Mouse (Mus musculus): ENCODE measurements around the gene Apopt1.

Apopt1 gene

DNA sequence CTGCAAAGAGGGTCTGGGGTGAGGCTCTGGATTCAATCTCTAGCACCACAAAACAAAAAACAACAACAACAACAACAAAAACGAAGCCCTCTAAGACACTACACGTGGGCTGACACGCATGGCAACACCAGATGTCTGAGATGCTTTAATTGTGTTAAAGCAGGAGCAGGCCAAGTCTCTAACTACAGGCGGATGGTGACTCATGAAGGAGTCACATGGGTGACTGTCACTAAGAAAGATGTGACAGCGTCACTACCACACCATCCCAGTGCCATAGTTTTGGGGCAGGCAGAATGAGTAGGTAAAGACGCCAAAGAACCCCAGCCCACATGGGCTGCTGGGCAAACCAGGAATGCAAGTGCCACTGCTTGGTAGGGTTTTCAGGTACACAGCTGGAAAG is 39.4 kb downstream of the Apopt1 start:
- no peak for DNase-seq

DNA sequence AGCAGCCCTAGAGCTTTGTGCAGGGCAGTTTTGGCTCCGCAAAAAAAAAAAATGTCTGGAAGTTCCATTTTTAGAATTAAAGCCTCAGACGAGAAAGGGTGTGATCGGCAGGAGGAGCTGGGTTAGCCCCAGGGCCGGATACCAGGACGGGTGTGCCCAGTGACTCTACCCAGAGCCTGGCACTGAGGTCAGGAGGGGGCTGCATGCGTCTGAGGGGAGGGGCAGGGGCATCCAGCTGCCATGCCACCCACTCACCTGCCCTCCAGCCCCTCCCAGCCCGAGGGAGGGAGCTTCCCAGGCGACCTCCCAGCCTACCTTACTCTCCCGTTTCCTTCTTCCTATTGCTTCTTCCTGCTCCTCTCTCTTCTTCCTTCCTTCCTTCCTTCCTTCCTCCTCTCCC is 40.3 kb downstream of the Apopt1 start:
- DNase-seq, result no peak

DNA sequence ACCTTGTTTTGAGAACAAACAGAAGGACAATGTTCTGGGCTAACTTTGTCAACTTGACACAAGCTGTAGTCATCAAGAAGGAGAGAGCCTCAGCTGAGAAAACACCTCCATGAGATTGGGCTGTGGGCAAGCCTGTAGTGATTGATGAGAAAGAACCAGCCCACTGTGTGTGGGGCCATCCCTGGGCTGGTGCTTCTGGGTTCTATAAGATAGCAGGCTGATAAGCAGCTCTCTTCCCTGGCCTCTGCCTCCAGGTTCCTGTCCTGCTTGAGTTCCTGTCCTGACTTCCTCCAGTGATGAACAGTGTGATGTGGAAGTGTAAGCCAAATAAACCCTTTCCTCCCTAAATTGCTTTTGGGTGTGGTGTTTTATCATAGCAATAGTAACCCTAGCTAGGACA is 41.6 kb downstream of the Apopt1 start:
- no peak for DNase-seq

DNA sequence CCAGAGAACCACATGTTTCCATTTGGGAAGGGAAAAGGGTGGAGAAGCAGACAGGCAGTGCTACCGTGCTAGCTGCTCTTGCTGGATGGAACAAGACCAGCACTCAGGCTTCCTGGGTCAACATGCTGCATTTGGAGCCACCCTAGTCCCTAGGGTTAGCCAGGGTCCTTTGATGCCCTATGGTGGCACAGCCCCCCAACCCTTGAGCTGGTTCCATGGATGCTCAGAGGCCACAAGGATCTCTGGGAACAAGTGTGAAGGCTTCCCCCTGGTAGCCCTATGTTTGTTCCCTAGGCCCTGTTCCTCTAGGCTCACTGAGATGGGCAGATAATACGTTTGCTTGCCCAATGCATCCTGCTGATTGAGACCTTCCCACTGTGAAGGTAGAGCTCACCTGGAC is 42.2 kb downstream of the Apopt1 start:
- no peak for DNase-seq

DNA sequence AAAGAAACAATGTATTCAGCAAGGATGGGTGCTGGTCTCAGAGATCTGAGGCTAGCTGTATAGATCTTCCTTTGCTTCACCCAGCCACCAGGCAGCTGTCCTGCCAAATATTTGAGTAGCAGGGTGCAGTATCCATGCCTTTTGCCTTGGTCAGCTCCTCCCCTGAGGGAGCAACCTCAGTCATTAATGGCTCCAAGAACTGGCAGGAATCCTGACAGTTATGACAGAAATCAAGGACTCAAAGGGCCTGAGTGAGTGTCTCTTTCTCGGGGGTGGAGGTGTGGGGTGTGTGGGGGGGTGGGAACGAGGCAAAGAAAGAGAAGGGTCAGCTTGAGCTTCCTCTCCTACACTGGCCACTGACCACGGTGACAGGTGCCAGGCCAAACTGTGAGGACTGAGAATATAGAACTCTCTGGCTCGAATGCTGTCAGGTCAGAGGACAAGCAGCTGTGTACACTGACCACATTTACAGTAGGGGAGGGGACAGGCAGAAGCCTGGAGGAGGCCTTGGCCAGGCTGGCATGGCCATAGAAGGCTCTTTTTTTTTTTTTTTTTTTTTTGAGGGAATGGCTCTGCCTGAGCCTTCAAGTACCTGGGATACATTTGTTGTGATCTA is 43.1 kb downstream of the Apopt1 start:
- no peak for DNase-seq

DNA sequence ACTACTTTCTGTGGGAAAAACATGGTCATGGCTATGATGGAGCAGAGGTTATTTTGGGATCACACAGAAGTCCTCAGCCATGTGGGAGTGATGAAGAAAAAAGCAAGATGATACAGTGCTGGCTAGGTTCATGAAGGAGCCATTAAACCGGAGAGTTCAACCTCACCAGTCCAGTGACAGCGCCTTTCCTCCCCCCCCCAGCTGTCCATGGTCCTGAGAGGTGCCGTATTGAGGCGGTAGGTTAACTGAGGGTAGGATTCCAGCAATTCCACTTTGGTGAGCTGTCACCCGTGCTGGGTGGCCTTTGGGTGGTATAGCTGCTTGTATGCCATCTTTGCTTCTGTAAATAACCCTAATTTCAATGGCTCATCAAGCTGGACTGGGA is 43.6 kb downstream of the Apopt1 start:
- no peak for DNase-seq

DNA sequence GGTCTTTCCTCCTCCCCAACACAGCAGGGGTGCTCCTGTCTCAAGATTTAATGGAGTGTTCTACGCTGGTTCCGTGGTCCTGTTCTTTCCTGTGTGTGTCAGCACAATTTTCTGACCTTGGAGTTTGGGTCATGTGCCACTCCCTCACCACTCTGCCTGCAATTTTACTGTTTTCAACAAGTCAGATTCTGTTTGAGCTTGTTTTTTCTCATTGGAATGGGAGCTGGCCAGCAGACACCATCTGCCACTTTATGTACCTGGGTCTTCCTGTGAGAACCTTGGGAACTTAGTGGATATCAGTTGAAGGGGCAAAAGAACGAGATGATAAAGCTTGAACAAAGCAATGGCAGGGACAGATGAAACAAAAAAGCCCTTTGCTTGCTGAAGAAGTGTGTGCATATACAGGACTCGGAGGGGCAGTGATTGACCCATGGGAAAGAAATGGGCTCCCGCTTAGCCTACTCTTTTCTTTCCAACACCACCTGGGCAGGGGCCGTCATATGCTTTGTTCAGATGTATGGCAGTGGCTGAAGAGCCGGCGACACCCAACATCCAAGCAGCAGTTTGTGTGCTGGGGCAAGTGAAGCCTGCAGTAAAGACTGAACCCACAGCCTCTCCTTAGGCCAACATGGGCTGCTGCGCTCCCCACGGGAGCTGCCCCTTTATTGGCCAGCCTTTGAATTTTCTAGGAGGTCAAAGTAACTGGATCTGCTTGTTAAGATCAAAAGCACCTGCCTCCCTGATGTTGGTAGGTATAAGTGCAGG is 44.7 kb downstream of the Apopt1 start:
- DNase-seq, result no peak

DNA sequence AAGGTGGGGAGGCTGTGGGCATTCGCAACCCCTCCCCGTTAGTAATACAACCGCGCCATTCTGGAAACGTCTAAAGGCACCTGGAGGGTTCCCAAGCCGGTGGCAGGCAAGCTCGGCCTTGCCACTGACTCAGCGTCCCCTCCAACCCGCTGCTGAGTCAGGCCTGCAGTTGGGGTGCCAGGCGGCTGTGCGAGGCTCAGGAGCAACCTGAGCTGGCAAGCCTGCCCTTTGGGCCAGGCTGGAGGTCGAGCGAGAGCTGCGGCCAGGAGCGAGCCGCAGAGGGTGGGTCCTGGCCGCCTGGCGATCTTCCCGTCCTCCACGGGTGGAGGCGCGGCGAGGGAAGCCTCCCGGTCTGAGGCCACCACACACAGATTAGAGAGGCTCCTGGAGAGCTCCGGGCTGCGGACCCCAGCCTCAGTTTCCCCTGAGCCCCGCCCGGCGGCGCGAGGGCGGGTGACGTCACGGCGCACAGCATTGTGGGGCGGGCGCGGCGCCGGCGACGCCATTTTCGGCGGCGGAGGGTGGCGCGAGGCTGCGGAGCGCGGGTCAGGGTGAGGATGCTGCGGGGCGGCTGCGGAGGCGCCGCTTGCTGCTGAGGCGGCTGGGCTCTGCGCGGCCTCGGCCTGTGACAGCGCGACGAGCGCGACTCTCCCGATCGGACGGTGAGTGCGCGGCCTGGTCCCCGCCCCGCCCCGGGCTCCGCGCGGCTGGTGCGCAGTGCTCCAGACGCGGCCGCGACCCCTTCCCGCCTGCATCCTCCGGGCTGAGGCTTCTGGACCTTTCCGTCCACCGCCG is 45.5 kb downstream of the Apopt1 start, which contains the start of gene Klc1:
Klc1 (plus strand) TSS at position 469 of the 795 bp plus-strand sequence.
- DNase-seq, result peak; percentile 56

DNA sequence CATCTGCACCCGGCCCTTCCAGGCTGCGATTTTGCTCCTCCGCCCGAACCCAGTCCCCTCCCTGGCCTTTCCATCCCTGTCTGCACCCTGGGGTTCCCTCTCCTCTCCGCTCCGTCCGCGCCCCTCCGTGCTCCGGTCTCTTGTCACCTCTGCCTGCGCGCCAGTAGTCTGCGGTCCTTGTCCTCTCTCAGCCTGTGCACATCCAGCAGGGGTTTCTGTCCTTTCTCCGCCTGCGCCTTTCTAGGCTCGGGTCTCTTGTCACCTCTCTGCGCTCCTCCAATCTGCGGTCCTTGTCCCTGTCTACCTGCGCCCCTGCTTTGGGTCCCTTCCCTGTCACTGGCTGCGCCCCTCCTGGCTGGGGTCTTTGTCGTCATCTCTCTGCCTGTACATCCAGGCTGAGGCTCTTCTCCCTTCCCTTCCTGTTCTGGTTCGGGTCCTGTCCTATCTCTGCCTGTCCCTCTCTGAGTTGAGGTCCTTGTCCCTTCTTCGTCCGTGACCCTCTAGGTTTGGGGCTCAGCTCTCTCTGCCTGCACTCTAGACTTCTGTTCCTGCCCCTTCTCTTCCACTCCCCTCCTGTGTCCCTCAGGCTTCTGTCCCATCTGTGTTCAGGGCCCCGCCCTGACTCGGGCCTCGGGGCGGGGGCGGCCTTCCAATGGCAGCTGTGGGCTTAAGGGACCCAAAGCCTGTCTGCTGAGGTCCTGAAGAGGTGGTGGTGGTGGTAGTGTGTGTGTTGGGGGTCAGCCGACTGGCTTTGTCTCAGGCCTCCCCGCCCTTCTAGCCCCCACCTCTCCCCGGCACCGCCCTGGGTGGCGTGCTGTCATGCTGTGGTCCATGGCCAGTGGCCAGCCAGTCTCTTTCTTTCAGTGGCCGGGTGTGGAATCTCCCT is 46.4 kb downstream of the Apopt1 start:
- DNase-seq, result peak; percentile 49

DNA sequence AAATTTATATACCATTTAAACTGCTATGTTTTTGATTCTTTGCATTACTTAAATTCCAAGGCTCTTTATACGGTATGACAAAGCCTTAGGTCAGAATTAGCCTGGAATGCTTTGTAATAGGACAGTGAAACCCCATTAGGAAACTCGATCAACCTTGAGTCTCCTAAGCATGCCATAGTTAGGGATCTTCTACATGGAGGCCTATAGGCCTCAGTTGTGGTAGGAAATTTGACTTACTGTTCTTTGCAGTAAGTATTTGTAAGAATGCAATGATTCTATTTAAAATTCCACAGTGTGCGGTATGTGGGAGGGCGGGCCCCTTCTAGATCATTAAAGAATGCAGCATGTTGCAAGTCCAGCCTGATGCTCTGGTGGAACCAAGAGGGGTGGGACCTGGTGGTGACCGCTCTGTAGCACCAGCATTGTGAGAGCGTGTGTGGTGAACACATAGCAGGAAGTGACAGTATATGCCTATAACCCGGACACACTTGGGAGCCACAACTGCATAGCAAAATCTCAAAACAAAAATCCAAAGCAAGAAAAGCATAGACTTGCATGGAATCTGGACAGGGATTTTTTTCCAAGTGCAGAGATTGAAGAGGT is 47.3 kb downstream of the Apopt1 start:
- DNase-seq, result no peak

DNA sequence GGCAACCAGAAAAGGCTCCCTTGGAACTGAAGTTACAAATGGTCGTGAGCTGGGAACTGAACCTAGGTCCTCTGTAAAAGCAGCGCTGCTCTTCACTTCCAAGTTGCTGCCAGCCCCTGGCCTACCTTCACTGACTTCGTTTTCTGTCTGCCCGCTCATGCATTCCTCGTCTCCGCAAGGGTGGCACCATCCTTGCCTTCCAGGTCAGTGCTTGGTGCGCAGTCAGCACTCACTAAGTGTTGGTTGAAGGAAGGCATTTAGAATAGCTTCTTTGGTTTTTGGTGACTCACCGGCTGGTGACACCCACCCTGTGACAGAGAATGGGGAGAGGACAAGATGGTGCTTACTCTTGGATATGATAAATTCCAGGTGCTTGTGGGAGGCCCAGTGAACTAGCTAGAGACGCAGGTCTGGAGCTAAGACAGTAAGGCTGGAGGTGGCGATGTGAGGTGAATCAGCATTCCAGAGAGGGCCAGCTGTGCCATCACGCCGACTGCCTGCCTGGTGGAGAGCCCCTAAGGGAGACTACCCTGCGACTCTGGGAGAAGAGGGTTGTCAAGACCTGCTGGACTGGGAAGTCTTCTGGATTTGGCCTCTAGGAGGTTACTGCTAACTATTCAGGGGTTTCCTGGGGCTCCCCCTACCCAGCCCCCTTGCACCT is 49.7 kb downstream of the Apopt1 start:
- no peak for DNase-seq

DNA sequence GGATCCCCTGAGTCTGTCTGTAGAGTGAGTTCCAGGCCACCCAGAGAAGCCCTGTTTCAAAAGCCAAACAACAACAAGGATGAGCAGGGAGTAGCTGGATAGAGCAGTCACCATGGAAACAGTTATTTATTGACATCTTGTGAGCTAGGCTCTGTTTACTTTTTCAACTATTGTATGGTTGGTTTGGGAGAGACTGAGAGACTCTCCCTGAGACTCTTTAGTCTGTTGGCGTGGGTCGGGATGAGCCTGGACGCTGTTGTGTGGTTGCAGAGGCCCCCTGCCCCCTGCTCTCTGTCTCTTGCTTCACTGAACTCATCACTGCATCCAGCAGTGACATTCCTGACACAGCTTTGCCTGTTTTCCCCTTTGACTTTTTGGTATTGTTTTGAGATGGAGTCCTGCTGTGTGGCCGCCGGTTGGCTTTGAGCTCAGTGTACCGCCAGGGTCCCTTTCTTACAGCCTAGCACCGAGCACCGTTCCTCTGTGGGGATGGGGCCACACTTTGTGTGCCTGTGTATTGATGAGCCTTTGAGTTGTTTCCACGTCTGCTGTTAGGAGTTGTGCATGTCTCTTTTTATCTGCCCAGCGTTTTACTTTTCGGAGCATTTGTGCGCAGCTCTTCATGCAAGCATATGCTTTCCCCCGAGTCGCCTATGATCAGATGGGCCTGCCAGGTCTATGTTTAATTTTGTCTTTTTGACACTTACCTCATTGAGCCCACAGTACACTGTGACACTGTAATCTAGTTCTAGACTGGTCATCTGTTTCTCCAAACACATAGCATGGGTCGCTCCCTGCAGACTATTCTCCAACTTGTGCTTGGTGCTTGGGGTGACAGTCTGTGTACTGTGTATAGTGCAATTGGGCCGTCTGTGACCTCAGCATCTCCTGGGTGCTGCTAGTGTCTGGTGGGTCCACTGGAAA is 53.5 kb downstream of the Apopt1 start:
- no peak for DNase-seq

DNA sequence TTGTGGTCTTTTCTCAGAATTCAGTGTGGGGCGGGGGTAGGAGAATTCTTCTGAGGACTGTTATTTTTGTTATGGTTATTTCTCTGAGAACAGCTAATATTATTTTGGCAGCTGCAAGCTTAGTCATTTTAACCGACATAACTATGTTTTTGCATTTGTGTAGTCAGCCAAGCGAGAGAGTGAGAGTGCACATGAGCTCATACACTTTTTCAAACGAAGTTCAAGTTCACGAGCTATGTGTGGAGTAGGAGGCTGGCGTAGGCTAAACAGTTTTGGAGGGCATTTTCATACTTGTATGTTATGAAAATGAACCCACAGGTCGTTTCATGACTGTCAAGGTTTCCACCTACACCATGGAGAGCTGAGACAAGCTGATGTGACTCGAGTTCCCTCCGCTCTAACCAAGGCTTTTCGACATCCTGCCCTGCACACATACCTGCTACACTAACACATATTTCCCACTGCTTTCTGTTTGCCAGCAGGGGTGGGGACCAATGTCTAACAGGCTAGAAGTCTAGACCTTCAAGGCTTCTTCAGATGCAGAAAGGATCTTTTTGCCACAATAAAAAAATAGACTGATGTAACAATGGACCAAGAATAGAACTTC is 55.4 kb downstream of the Apopt1 start:
- no peak for DNase-seq

DNA sequence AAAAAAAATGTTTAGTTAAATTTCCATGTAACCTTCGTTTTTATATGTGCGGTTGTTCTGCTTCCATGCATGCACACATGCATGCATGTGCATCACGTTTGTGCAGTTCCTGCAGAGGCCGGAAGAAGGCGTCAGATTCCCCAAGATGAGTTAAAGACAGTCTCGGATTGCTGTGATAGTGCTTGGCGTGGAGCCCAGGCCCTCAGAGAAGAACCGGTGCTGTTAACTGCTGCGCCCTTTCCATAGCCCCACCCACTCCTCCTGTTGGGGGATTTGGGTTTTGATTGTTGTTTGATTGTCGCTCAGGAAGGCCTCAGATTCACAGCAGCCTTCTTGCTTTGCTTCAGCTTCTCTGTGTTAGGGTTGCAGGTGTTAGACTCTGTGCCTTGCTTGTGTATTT is 56.2 kb downstream of the Apopt1 start:
- DNase-seq, result peak; percentile 33

DNA sequence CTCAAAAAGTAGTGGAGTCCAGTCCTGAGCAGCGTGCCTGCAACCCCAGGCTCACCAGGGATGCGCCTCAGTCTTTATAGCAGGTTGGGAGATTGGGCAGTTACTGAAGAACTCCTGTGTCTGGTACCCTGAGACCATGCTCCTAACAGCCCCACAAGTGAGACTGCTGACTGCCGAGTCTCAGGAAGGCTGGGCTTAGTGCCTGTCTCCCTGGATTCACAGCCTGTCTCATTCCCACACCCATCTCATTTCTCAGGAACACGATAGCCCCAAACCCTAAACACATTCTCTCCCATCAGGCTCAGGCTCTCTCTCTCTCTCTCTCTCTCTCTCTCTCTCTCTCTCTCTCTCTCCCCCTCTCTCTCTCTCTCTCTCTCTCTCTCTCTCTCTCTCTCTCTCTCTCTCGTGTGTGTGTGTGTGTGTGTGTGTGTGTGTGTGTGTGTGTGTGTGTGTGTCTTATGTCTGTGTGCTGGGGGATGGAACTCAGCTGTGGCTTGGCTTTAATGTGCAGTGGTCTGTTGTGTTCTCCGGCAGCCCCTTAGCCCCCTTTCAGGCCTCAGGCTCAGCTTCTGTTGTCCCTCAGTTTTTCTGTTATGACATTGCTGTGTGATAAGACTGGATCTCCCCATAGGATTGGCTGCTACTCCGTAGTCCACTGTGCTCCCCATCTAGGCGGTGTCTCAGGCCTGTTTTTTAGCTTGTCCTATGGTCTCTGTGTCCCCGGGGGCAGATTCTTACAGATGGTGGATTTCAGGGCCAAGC is 56.9 kb downstream of the Apopt1 start:
- no peak for DNase-seq

DNA sequence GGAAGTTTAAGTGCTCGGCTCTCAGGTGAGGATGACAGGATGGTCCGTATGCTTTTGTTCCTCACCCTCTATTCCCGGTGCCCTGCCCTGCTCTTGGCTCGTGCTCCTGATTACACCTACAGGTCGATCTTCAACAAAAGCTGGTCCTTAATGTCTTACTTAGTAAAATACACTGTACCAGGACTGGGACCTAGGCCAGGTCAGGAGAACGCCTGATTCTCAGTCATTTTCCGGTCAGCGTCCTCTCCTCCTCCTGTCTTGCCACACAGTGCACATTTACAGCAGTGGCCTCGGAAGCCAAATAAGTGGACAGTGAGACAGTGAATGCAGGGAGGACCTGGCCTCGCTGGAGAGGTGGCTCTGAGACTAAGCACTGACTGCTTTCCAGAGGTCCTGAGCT is 57.6 kb downstream of the Apopt1 start:
- DNase-seq, result peak; percentile 32

DNA sequence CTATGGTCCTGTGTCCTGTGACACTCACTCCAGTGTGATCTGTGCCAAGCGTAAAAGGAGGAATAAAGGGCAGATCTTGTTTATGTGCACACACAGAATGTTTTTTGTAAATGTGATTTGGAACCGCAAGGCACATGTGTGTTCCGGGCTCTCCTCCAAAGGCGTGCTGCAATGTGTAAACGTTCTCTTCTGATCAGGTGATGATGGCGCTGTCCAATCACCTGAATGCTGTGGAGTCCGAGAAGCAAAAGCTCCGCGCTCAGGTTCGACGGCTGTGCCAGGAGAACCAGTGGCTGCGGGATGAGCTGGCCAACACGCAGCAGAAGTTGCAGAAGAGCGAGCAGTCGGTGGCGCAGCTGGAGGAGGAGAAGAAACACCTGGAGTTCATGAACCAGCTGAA is 61.1 kb downstream of the Apopt1 start:
- DNase-seq, result no peak

DNA sequence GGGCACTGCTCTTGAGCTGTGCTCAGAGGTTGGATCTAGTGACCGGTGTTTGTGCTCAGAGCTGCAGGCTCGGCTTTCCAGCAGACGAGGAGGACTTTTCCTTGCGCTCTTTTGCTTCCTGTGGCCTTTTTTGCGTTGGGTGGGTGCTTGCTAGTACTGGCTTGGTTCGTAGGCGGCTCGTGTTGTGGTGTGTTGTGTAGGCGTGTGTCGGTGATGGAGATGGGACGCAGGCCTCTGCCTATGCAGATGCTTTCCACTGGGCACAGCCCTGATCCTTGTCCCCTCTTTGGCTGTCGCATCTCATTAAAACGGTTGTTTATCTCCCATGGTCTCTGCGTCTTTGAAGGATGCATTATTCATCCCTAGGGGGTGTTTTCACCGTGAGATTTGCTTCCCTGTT is 61.8 kb downstream of the Apopt1 start:
- no peak for DNase-seq

DNA sequence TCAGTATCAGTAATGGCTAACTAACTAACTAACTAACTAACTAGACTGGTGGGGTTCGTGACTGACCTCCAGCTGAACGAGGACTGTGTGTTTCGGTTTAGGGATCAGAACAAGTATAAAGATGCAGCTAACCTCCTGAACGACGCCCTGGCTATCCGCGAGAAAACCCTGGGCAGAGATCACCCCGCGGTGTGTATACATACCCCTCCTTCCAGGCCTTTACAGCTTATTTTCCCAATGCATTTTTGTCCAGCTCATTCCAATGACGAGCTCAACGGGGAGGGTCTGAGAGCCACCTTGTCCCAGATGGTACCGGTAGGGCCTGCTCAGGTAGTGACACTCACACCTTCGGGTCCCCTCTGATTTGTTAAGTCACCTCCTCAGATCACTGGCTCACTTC is 64.9 kb downstream of the Apopt1 start:
- no peak for DNase-seq

DNA sequence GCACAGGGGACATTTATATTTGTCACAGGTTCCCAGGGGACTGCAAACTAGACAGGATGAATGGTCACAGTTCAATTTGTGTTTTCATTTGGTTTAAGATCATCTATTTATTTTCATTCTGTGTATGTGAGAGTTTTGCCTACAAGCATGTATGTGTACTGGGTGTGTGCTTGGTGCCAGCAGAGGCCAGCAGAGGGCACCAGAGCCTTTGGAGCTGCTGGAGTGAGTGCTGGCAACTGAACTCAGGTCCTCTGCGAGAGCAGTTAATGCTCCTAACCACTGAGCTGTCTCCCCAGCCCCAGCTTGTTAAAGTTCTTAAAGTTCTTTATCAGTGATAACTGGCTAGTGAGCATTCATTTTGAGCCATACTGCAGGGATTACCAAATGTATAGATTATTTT is 66.5 kb downstream of the Apopt1 start:
- no peak for DNase-seq

All from kidney, adult 11 months (tissue).